Mouse (Mus musculus) embryonic facial prominence, embryonic 15.5 days (tissue): ENCODE measurements at regions not wholly inside any gene's neighbourhood (a gene's known extent, or its start where the extent isn't known, plus 50 kb on each side); places are given as distances from the start of the nearest gene placed in this dataset.
A peak's percentile ranks its signal among the peaks of the same experiment; 100 is the strongest.

Experiments
- ATAC-seq: fragments of 200-750 bp; cut with Nextera tagmentation; 2 replicates; pipeline ENCODE4 v1.8.0; 2017; ENCODE audit warnings: low read depth, moderate TSS enrichment; ENCODE audit not compliant: insufficient number of reproducible peaks, low FRiP score, low TSS enrichment
- H3K27ac ChIP-seq: fragments of 300-500 bp; sonication (generic); replicated peaks from 2 replicates; pipeline ENCODE4 v1.5.1; 2015; ENCODE audit warnings: mild to moderate bottlenecking, inconsistent platforms
- H3K27me3 ChIP-seq: fragments of 300-500 bp; sonication (generic); 2 replicates; pipeline ENCODE4 v1.6.1; 2015; ENCODE audit warnings: inconsistent platforms
- H3K36me3 ChIP-seq: fragments of 300-500 bp; sonication (generic); 2 replicates; pipeline ENCODE4 v1.6.1; 2015; ENCODE audit warnings: mild to moderate bottlenecking, inconsistent platforms
- H3K4me1 ChIP-seq: fragments of 300-500 bp; sonication (generic); 2 replicates; pipeline ENCODE4 v1.6.1; 2015; ENCODE audit warnings: inconsistent platforms
- H3K4me2 ChIP-seq: fragments of 300-500 bp; sonication (generic); replicated peaks from 2 replicates; pipeline ENCODE4 v1.6.1; 2015; ENCODE audit warnings: mild to moderate bottlenecking, inconsistent platforms
- H3K4me3 ChIP-seq: fragments of 300-500 bp; sonication (generic); replicated peaks from 2 replicates; pipeline ENCODE4 v1.5.1; 2015; ENCODE audit warnings: mild to moderate bottlenecking, inconsistent platforms
- H3K9ac ChIP-seq: fragments of 300-500 bp; sonication (generic); 2 replicates; pipeline ENCODE4 v1.6.1; 2015; ENCODE audit warnings: inconsistent platforms
- H3K9me3 ChIP-seq: fragments of 300-500 bp; sonication (generic); replicated peaks from 2 replicates; pipeline ENCODE4 v1.6.1; 2016; ENCODE audit warnings: inconsistent platforms
- WGBS: fragments of 180-500 bp; shearing (Covaris S2); methylation state at CpG from one replicate; pipeline ENCODE4 v1.1.7; 2015; 5-methylcytosine and 5-hydroxymethylcytosine counted together

GRCm38 (mm10) chr4:89490947-89491346 lies 180.1 kb upstream of the Cdkn2b start:
- no peaks in the 10 kb centered on the region for H3K9me3 ChIP-seq
- no peak for ATAC-seq
- no peaks in the 10 kb centered on the region for H3K27me3 ChIP-seq
- no peak overlapping the region for H3K9ac ChIP-seq
- WGBS: 77% methylated on average over 8 of the region's 8 CpGs
- H3K27ac ChIP-seq: no peak overlapping the region
- H3K4me3 ChIP-seq: no peak overlapping the region
- no peaks in the 10 kb centered on the region for H3K36me3 ChIP-seq
- no peak overlapping the region for H3K4me2 ChIP-seq
- H3K4me1 ChIP-seq: no peaks in the 10 kb centered on the region

- Histone ChIP-seq H3K9me3 (no peaks in the 10 kb centered on the region), H3K27ac (no peak overlapping the region), H3K4me3 (no peak overlapping the region), H3K36me3 (no peaks in the 10 kb centered on the region), H3K4me2 (no peak overlapping the region), H3K27me3 (no peaks in the 10 kb centered on the region), H3K4me1 (no peaks in the 10 kb centered on the region), H3K9ac (no peak overlapping the region)
- ATAC-seq: no peak
- 62% methylated on average over 5 of the region's 5 CpGs for WGBS
These were observed 176.8 kb upstream of the Cdkn2b start for GRCm38 (mm10) chr4:89487416-89488165.

GRCm38 (mm10) chr4:89486963-89487362 lies 176.1 kb upstream of the Cdkn2b start:
- Histone ChIP-seq H3K9me3 (no peaks in the 10 kb centered on the region), H3K4me3 (no peak overlapping the region), H3K4me1 (no peaks in the 10 kb centered on the region), H3K36me3 (no peaks in the 10 kb centered on the region), H3K27ac (no peak overlapping the region), H3K9ac (no peak overlapping the region), H3K4me2 (no peak overlapping the region), H3K27me3 (no peaks in the 10 kb centered on the region)
- WGBS: 68% methylated on average over 4 of the region's 4 CpGs
- ATAC-seq: no peak; the same call in 1 of the 2 replicates

GRCm38 (mm10) chr4:89485981-89486531 lies 175.2 kb upstream of the Cdkn2b start:
- no peak overlapping the region for H3K27ac ChIP-seq
- WGBS: 54% methylated on average over 11 of the region's 11 CpGs
- H3K4me3 ChIP-seq: no peak overlapping the region
- no peaks in the 10 kb centered on the region for H3K4me1 ChIP-seq
- no peak overlapping the region for H3K9ac ChIP-seq
- H3K27me3 ChIP-seq: no peaks in the 10 kb centered on the region
- H3K36me3 ChIP-seq: no peaks in the 10 kb centered on the region
- no peaks in the 10 kb centered on the region for H3K9me3 ChIP-seq
- H3K4me2 ChIP-seq: no peak overlapping the region
- ATAC-seq: no peak

GRCm38 (mm10) chr4:89478646-89479237 lies 167.9 kb upstream of the Cdkn2b start:
- 46% methylated on average over 12 of the region's 12 CpGs for WGBS
- no peaks in the 10 kb centered on the region for H3K27me3 ChIP-seq
- no peak overlapping the region for H3K4me3 ChIP-seq
- no peak overlapping the region for H3K9ac ChIP-seq
- no peak overlapping the region for H3K4me2 ChIP-seq
- no peaks in the 10 kb centered on the region for H3K9me3 ChIP-seq
- peak; percentile 89 for ATAC-seq
- no peaks in the 10 kb centered on the region for H3K36me3 ChIP-seq
- no peak overlapping the region for H3K27ac ChIP-seq
- 0 out of 2 replicates have a peak, but pooled peaks cover 4% of the 10 kb centered on the region for H3K4me1 ChIP-seq

- 0 out of 2 replicates have a peak, but pooled peaks cover 4% of the 10 kb centered on the region for H3K4me1 ChIP-seq
- no peak overlapping the region for H3K4me2 ChIP-seq
- ATAC-seq: no peak
- 76% methylated on average over 3 of the region's 3 CpGs for WGBS
- no peak overlapping the region for H3K4me3 ChIP-seq
- H3K27me3 ChIP-seq: no peaks in the 10 kb centered on the region
- H3K27ac ChIP-seq: no peak overlapping the region
- no peak overlapping the region for H3K9ac ChIP-seq
- no peaks in the 10 kb centered on the region for H3K36me3 ChIP-seq
- H3K9me3 ChIP-seq: no peaks in the 10 kb centered on the region
These were observed 165.0 kb upstream of the Cdkn2b start for GRCm38 (mm10) chr4:89475848-89476247.

- Histone ChIP-seq H3K27ac (no peak overlapping the region), H3K4me3 (no peak overlapping the region)
- no peak for ATAC-seq
These were observed 164.2 kb upstream of the Cdkn2b start for GRCm38 (mm10) chr4:89474836-89475541.

GRCm38 (mm10) chr4:89471426-89471825 lies 160.6 kb upstream of the Cdkn2b start:
- no peak for ATAC-seq
- H3K27ac ChIP-seq: no peak overlapping the region

More at GRCm38 (mm10) chr4:89474836-89475541, 164.2 kb upstream of the Cdkn2b start:
- no peak overlapping the region for H3K4me2 ChIP-seq
- 38% methylated on average over 7 of the region's 7 CpGs for WGBS
- H3K9ac ChIP-seq: no peak overlapping the region
- H3K27me3 ChIP-seq: no peaks in the 10 kb centered on the region
- H3K36me3 ChIP-seq: no peaks in the 10 kb centered on the region
- H3K4me1 ChIP-seq: 0 out of 2 replicates have a peak, but pooled peaks cover 5% of the 10 kb centered on the region
- no peaks in the 10 kb centered on the region for H3K9me3 ChIP-seq

GRCm38 (mm10) chr4:89470756-89471155 lies 159.9 kb upstream of the Cdkn2b start:
- Histone ChIP-seq H3K4me1 (0 out of 2 replicates have a peak, but pooled peaks cover 11% of the 10 kb centered on the region), H3K36me3 (no peaks in the 10 kb centered on the region), H3K27me3 (no peaks in the 10 kb centered on the region), H3K4me2 (no peak overlapping the region), H3K4me3 (no peak overlapping the region), H3K9ac (no peak overlapping the region), H3K27ac (no peak overlapping the region), H3K9me3 (no peaks in the 10 kb centered on the region)
- no peak for ATAC-seq
- WGBS: 73% methylated on average over 2 of the region's 2 CpGs

More at GRCm38 (mm10) chr4:89471426-89471825, 160.6 kb upstream of the Cdkn2b start:
- Histone ChIP-seq H3K4me2 (no peak overlapping the region), H3K9ac (no peak overlapping the region), H3K4me3 (no peak overlapping the region), H3K27me3 (no peaks in the 10 kb centered on the region), H3K4me1 (0 out of 2 replicates have a peak, but pooled peaks cover 11% of the 10 kb centered on the region), H3K9me3 (no peaks in the 10 kb centered on the region), H3K36me3 (no peaks in the 10 kb centered on the region)
- 76% methylated on average over 1 of the region's 1 CpGs for WGBS

- Histone ChIP-seq H3K27ac (no peak overlapping the region), H3K9me3 (no peaks in the 10 kb centered on the region), H3K36me3 (no peaks in the 10 kb centered on the region), H3K4me2 (no peak overlapping the region), H3K4me1 (0 out of 2 replicates have a peak, but pooled peaks cover 8% of the 10 kb centered on the region), H3K4me3 (no peak overlapping the region), H3K9ac (no peak overlapping the region), H3K27me3 (no peaks in the 10 kb centered on the region)
- 8% methylated on average over 8 of the region's 8 CpGs for whole genome bisulfite sequencing
- ATAC-seq: peak; percentile 54; the same call in 1 of the 2 replicates
These were observed 159.0 kb upstream of the Cdkn2b start for GRCm38 (mm10) chr4:89469883-89470282.

GRCm38 (mm10) chr4:89469406-89469805 lies 158.6 kb upstream of the Cdkn2b start:
- no peak overlapping the region for H3K9ac ChIP-seq
- H3K9me3 ChIP-seq: no peaks in the 10 kb centered on the region
- H3K4me2 ChIP-seq: no peak overlapping the region
- H3K36me3 ChIP-seq: no peaks in the 10 kb centered on the region
- no peak overlapping the region for H3K27ac ChIP-seq
- H3K4me1 ChIP-seq: 0 out of 2 replicates have a peak, but pooled peaks cover 7% of the 10 kb centered on the region
- no peak for ATAC-seq
- WGBS: 41% methylated on average over 3 of the region's 3 CpGs
- H3K27me3 ChIP-seq: no peaks in the 10 kb centered on the region
- H3K4me3 ChIP-seq: no peak overlapping the region
